Mouse (Mus musculus) liver, embryonic 14.5 days (tissue): ENCODE data around the gene E130114P18Rik.

Source experiments
- CTCF ChIP-seq: IDR thresholded peaks from 2 replicates; pipeline ENCODE4 v1.5.1; 2016; ENCODE audit warnings: antibody characterized with exemption, low read depth, control low read depth
- EP300 ChIP-seq: IDR thresholded peaks from 2 replicates; pipeline ENCODE4 v1.6.1; 2016; ENCODE audit warnings: antibody characterized with exemption, low read depth

- TF ChIP-seq CTCF (no peak), EP300 (no peak)
Observed at GRCm38 (mm10) chr4:97773791-97774190, 4.1 kb downstream of the E130114P18Rik start.
